Mouse (Mus musculus): ENCODE data around the gene Epb41l4b. TPM values are rescaled to one million over a fixed set of nuclear protein-coding genes. Genes with fewer than 3 reads are reported as not detected.

Gene Epb41l4b
- total RNA-seq, 2 experiments from 2014 or later, result 33.0 to 38.8 TPM

- intact Hi-C loops (cut with DNase I), result no loop called here
- DNase-seq (ENCODE audit: low spot score in 2 of 2), result no peak
Observed at GRCm38 (mm10) chr4:57037554-57037953, 105.7 kb downstream of the Epb41l4b start.

- intact Hi-C loops (cut with DNase I), result no loop called here
- DNase-seq (ENCODE audit: low spot score in 2 of 2), result no peak
Observed at GRCm38 (mm10) chr4:57034169-57034568, 109.1 kb downstream of the Epb41l4b start.

- intact Hi-C loops (cut with DNase I), result no loop called here
- no peak for DNase-seq (ENCODE audit: low spot score in 2 of 2)
Observed at GRCm38 (mm10) chr4:57031440-57031839, 111.8 kb downstream of the Epb41l4b start.

GRCm38 (mm10) chr4:57027954-57028353 is 115.3 kb downstream of the Epb41l4b start:
- intact Hi-C loops (cut with DNase I), result no loop called here
- DNase-seq (ENCODE audit: low spot score in 2 of 2), result no peak

GRCm38 (mm10) chr4:57023527-57023926 is 119.7 kb downstream of the Epb41l4b start:
- no peak for DNase-seq (ENCODE audit: low spot score in 2 of 2)
- intact Hi-C loops (cut with DNase I), result no loop called here

- intact Hi-C loops (cut with DNase I), result no loop called here
Observed at GRCm38 (mm10) chr4:57021288-57021687, 121.9 kb downstream of the Epb41l4b start.

DNA sequence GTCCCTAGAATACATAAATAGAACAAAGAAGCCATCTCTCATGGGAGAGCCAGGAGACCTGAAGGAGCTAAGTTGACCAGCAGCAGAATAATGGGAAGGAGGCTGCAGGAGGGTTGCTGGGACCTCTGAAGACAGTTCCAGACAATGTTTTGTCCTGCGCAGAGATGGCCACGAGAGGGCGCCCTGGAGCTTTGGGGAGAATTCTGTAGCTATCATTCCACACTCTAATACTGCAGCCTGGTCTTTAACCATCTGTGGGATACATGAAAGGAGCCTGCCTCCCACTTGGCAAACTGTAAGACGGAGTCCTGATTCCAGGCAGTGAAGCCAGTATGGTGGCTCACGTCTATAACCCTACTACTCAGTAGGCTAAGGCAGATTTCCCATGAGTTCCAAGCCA is 126.0 kb downstream of the Epb41l4b start:
- DNase-seq (ENCODE audit: low spot score in 2 of 2), result peak; percentile 46 to 63
- intact Hi-C loops (cut with DNase I), result loop anchor here (5.0 kb wide), 2 partner anchors 125 to 260 kb away; partner anchors contain the start of gene Epb41l4b

More at GRCm38 (mm10) chr4:57021288-57021687, 121.9 kb downstream of the Epb41l4b start:
- no peak for DNase-seq (ENCODE audit: low spot score in 2 of 2)

DNA sequence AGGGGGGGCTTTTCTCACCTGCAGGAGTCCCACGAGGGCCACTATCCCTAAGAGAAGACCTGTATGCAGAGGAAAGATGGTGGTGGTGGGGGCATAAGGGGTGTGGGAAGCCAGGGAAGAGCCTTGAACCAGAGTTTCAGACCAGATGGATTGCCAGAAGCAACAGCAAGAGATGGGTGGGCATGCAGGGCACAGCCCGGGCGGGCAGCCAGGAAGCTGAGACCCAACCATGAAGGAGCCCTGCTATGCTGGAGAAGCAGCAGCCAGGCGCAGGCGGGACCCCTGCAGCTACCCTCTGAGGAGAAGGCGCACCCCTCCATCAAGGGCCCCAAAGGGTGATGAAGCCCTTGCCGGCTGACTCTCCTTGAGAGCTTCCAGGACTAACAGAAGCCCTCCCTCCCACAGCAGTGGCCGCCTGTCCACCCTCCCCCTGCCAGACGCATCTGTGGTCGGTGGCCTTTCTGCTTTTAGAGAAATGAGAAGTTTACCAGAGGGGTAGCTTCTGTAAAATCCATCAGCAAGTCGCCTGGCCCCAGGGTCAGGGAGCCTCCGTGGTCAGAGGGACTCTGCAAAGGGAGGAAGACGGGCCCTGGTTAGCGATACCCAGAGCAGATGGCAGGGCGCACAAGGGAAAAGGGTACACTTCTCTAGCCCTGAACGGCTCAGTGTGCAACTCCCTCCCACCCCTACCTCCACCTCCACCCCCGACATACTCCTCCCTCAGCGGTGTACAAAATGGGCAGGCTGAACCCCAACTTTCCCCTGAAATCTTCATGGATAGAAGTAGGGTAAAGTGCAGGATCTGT is 126.7 kb downstream of the Epb41l4b start:
- DNase-seq (ENCODE audit: low spot score in 2 of 2), result no peak
- intact Hi-C loops (cut with DNase I), result loop anchor here (5.0 kb wide), 2 partner anchors 126 to 261 kb away; partner anchors contain the start of gene Epb41l4b

- no peak for DNase-seq (ENCODE audit: low spot score in 2 of 2)
- intact Hi-C loops (cut with DNase I), result loop anchor here (5.0 kb wide), 2 partner anchors 127 to 262 kb away; partner anchors contain the start of gene Epb41l4b
Observed at GRCm38 (mm10) chr4:57015032-57015431, 128.2 kb downstream of the Epb41l4b start.

DNA sequence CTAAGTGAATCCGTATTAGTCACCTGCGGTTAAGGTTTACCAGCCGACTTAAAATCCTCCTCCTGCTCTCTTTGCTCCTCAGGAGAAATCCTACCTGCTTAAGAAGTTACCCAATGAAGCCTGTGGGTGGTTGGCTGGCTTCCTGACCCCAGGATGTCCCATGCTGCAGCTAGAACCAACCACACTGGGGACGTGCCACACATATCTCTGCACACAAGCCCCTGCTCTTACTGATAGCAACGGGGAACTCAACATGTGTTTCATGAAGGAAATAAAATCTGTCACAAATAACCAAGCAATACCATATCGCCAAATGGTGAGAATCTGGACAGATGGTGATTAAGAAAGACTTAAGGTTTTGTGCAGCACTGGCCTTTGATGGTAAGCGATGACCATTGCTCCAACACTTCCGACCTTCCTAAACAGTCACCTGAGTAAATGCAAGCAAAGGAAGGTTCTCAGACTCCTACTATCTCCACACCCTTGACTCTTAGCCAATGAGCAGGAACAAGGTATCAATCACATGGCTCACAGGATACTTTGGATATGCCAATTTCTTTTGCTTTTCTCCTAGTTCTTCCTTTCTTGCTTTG is 131.7 kb downstream of the Epb41l4b start:
- intact Hi-C loops (cut with DNase I), result no loop called here
- DNase-seq (ENCODE audit: low spot score in 2 of 2), result no peak

DNA sequence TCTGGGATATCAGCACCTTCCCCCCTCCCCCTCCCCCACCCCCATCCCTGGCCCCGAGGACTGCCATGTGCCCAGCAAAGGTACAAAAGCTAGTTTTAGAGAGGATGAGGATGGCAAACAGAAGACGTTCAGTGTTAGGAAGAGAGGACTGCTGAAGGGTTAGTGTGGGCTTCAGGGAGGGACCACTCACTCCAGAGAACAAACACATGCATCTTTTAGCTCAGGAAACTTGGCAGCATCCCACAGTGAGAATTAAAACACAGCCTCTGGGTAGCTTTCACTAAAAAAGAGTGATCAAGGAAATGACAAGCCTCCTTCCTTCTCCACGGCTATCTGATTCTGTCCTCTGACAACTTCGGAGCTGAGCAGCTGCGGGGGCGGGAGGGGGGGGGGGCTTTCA is 132.3 kb downstream of the Epb41l4b start:
- intact Hi-C loops (cut with DNase I), result no loop called here
- no peak for DNase-seq (ENCODE audit: low spot score in 2 of 2)

DNA sequence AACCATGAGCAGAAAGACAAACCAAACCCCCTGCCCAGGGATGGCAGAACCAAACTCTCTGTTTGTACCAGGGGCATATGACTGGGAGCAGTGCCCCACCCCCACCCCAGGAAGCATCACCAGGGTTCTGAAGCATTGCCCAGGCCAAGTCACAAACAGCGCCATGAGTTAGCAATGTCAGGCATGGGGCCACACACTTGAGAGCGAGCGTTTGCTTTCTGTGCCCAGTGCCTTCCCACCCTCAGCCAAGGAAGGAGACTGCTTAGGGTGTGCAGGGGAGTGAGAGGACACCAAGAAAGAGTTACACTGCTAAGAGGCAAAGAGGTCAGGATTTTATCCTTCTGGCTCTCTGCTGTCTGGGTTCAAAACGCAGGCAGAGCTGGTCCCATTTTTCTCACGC is 132.8 kb downstream of the Epb41l4b start:
- no peak for DNase-seq (ENCODE audit: low spot score in 2 of 2)
- intact Hi-C loops (cut with DNase I), result no loop called here

DNA sequence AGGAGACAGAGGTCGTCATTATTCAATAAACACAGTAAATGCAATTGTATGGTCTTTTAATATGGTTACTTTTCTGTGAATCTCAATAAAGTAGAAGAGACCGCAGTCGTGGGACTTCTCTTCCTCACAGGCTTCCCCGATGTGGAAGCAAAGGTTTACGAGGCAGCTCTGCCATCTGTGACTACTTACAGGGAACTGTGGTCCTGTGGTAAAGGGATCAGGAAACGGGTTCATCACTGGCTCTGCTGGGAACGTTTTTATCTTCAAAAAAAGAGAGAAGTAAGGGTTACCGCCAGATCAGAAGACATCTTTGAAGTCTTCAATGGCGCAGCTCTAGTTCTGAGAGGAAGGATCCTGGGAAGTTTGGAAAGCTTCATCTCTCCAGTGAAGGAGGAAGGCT is 135.5 kb downstream of the Epb41l4b start:
- DNase-seq (ENCODE audit: low spot score in 2 of 2), result no peak
- intact Hi-C loops (cut with DNase I), result no loop called here

- intact Hi-C loops (cut with DNase I), result no loop called here
- no peak for DNase-seq (ENCODE audit: low spot score in 2 of 2)
Observed at GRCm38 (mm10) chr4:57005011-57005410, 138.2 kb downstream of the Epb41l4b start.

GRCm38 (mm10) chr4:57003886-57004285 is 139.4 kb downstream of the Epb41l4b start:
- DNase-seq (ENCODE audit: low spot score in 2 of 2), result no peak
- intact Hi-C loops (cut with DNase I), result no loop called here

GRCm38 (mm10) chr4:57002751-57003150 is 140.5 kb downstream of the Epb41l4b start:
- intact Hi-C loops (cut with DNase I), result no loop called here
- no peak for DNase-seq (ENCODE audit: low spot score in 2 of 2)

DNA sequence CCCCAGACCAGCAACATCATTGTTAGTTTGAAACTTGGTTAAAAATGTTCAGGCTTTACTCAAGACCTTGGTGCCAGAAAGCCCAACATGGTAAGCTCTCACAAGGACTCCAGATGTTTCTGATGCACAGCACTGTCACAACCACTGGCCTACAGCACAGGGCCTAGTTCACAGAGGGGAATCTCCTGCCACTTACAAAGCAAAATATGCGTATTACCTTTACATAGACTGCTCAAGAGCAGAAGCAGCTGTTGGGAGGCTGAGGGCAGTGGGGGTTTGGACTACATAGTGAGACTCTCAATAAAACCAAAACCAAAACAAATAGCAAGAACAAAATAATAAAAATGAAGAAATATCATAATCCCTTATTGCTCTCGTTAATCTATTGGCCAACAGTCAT is 141.8 kb downstream of the Epb41l4b start:
- DNase-seq (ENCODE audit: low spot score in 2 of 2), result no peak
- intact Hi-C loops (cut with DNase I), result no loop called here

DNA sequence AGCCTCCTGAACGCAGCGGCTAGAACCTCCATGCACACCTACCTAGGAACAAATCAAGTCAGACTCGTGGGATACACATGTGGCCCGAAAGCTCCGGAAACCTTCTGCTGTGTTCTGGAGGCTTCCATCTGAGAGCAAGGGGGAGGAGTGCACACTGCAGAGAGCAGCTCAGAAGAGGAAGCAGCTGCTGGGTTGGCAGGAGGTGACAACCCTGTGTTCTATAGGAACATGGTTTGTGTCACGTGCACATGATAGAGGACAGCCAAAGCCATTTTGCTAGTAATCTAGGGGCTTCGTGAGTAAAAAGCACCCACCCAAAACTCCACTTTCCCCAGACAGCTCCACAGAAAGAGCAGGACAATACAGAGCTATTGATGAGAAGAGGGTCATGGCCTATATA is 149.9 kb downstream of the Epb41l4b start:
- intact Hi-C loops (cut with DNase I), result loop anchor here (5.0 kb wide), 1 partner anchor 46 kb away; the partner anchor contains the start of gene Tmem245
- DNase-seq (ENCODE audit: low spot score in 2 of 2), result no peak

GRCm38 (mm10) chr4:56991951-56992350 is 151.3 kb downstream of the Epb41l4b start:
- no peak for DNase-seq (ENCODE audit: low spot score in 2 of 2)
- intact Hi-C loops (cut with DNase I), result loop anchor here (5.0 kb wide), 1 partner anchor 45 kb away; the partner anchor contains the start of gene Tmem245

DNA sequence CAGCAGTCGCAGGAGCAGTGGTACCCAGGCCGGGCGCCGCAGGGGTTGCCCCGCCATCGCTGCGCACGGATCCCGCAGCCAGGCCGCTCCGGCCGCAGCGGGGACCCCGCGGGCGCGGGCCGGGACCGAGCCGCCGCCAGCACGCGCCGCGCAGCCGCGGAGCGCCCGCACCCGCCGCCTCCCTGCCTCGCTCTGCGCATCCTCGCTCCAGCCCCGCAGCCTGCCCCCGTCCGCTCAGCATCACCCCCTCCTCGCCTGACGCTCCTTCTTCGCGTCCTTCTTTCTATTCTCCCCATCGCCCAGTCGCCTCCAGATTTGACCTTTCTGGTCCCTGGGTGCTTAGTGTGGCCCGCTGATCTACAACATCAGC is 153.0 kb downstream of the Epb41l4b start, which contains the start of gene Frrs1l:
Gene Frrs1l, minus strand, starts transcription at position 177 of the 370 bp plus-strand sequence.
- intact Hi-C loops (cut with DNase I), result loop anchor here (5.0 kb wide), 1 partner anchor 43 kb away; the partner anchor contains the start of gene Tmem245
- DNase-seq (ENCODE audit: low spot score in 2 of 2), result peak; percentile 75 to 84

Data from left cerebral cortex, postnatal 36 days (tissue).